Mouse (Mus musculus) adrenal gland, postnatal 10 days (tissue): Measurements from ENCODE around the gene Tmem132d. TPM values are rescaled to one million over a fixed set of nuclear protein-coding genes. Genes with fewer than 3 reads are reported as not detected.

ENCODE experiments used
- DNase-seq: peaks from one replicate; pipeline ENCODE4 v3.0.0; 2021; ENCODE audit warnings: mixed read lengths
- long read RNA-seq, 2 experiments: library from polyadenylated mRNA; stranded (forward); transcript quantifications; one replicate each; pipeline ENCODE4 v2.0.0; 2021
- total RNA-seq, 2 experiments: library from RNA; stranded (reverse); gene quantifications; 2 replicates each; pipeline ENCODE4 v1.2.3; 2021

Tmem132d gene
- under 1 TPM; 0.09 to 0.30 TPM for total RNA-seq
- long read RNA-seq, experiment 1, result 0 reads
- long read RNA-seq, experiment 2, result 0 reads

GRCm38 (mm10) chr5:128432916-128433315 is at the start of gene Tmem132d:
Gene Tmem132d (minus strand): TSS chr5:128433077.
- no peak for DNase-seq

GRCm38 (mm10) chr5:128480816-128481215 is 47.9 kb upstream of the Tmem132d start:
- DNase-seq, result no peak

- no peak for DNase-seq
Observed at GRCm38 (mm10) chr5:128475372-128475771, 42.5 kb upstream of the Tmem132d start.

GRCm38 (mm10) chr5:128469812-128470211 is 36.9 kb upstream of the Tmem132d start:
- DNase-seq, result no peak

- DNase-seq, result no peak
Observed at GRCm38 (mm10) chr5:128464514-128464913, 31.6 kb upstream of the Tmem132d start.

- no peak for DNase-seq
Observed at GRCm38 (mm10) chr5:128460605-128461004, 27.7 kb upstream of the Tmem132d start.

GRCm38 (mm10) chr5:128455732-128456131 is 22.9 kb upstream of the Tmem132d start:
- DNase-seq, result no peak

GRCm38 (mm10) chr5:128452196-128452595 is 19.3 kb upstream of the Tmem132d start:
- DNase-seq, result no peak

GRCm38 (mm10) chr5:128450808-128451207 is 17.9 kb upstream of the Tmem132d start:
- no peak for DNase-seq

- DNase-seq, result no peak
Observed at GRCm38 (mm10) chr5:128444876-128445275, 12.0 kb upstream of the Tmem132d start.

GRCm38 (mm10) chr5:128443848-128444247 is 11.0 kb upstream of the Tmem132d start:
- DNase-seq, result no peak

- DNase-seq, result no peak
Observed at GRCm38 (mm10) chr5:128441121-128441520, 8.2 kb upstream of the Tmem132d start.

- DNase-seq, result peak; percentile 78
Observed at GRCm38 (mm10) chr5:128439828-128440227, 7.0 kb upstream of the Tmem132d start.

- DNase-seq, result no peak
Observed at GRCm38 (mm10) chr5:128438078-128438477, 5.2 kb upstream of the Tmem132d start.

GRCm38 (mm10) chr5:128436909-128437308 is 4.0 kb upstream of the Tmem132d start:
- peak; percentile 11 for DNase-seq

- DNase-seq, result no peak
Observed at GRCm38 (mm10) chr5:128435683-128436082, 2.8 kb upstream of the Tmem132d start.

GRCm38 (mm10) chr5:128433786-128434185 is 909 bp upstream of the Tmem132d start:
- DNase-seq, result no peak

- no peak for DNase-seq
Observed at GRCm38 (mm10) chr5:128432422-128432821, 455 bp downstream of the Tmem132d start.

- no peak for DNase-seq
Observed at GRCm38 (mm10) chr5:128424636-128425035, 8.2 kb downstream of the Tmem132d start.

- no peak for DNase-seq
Observed at GRCm38 (mm10) chr5:128424213-128424612, 8.7 kb downstream of the Tmem132d start.

GRCm38 (mm10) chr5:128422090-128422489 is 10.8 kb downstream of the Tmem132d start:
- no peak for DNase-seq

GRCm38 (mm10) chr5:128418149-128418710 is 14.6 kb downstream of the Tmem132d start:
- DNase-seq, result no peak

- DNase-seq, result no peak
Observed at GRCm38 (mm10) chr5:128414056-128414455, 18.8 kb downstream of the Tmem132d start.

GRCm38 (mm10) chr5:128412306-128412705 is 20.6 kb downstream of the Tmem132d start:
- DNase-seq, result no peak

GRCm38 (mm10) chr5:128407546-128407945 is 25.3 kb downstream of the Tmem132d start:
- no peak for DNase-seq
